Comparison of ENCODE assay signal across 13 mouse cellular contexts in genomic region chr11:120719841-120720376, GRCm38 (mm10). TPM values are rescaled to one million over a fixed set of nuclear protein-coding genes. Genes with fewer than 3 reads are reported as not detected.
DNase-seq lines count a peak whose midpoint lies in the region; ATAC-seq lines count a peak whose summit lies in the region.
"Had no signal": no experiment of that assay in that cellular context is flagged by ENCODE, and none has a peak within 500 bp of the region (broad histone marks: within the 10 kb centered on the region; RNA-seq: fewer than 3 reads in every experiment).

No protein-coding gene starts in this region.

- 87% methylated on average over 13 of the region's 13 CpGs for WGBS in hindbrain, embryonic 10.5 days
- 86% methylated on average over 13 of the region's 13 CpGs for WGBS in hindbrain, embryonic 14.5 days
- 87% methylated on average over 13 of the region's 13 CpGs for WGBS in midbrain, embryonic 13.5 days
- 89% methylated on average over 13 of the region's 13 CpGs for WGBS in midbrain, embryonic 11.5 days
- 89% methylated on average over 13 of the region's 13 CpGs for WGBS in neural tube, embryonic 13.5 days

- DNase-seq in cerebellum, adult 9-11 months: peak; percentile 57
- DNase-seq in cerebellum, adult 11 months: no peak
- no peak for DNase-seq in hindbrain, embryonic 10.5 days (ENCODE audit: low spot score)
- DNase-seq in hindbrain, embryonic 14.5 days (ENCODE audit: low spot score): no peak
- no peak for DNase-seq in midbrain, embryonic 11.5 days (ENCODE audit: low spot score, missing footprints)
- no peak for DNase-seq in thymus, postnatal 0 days (ENCODE audit: low spot score)

- H3K4me1 ChIP-seq in hindbrain, embryonic 10.5 days (replicated peaks): peaks cover 35% of the 10 kb centered on the region
- peaks cover 16% of the 10 kb centered on the region for H3K4me1 ChIP-seq in hindbrain, embryonic 14.5 days (replicated peaks; ENCODE audit: control insufficient read depth, insufficient read depth, low read length)
- peaks cover 28% of the 10 kb centered on the region for H3K4me1 ChIP-seq in midbrain, embryonic 13.5 days (replicated peaks)
- peaks cover 13% of the 10 kb centered on the region for H3K4me1 ChIP-seq in midbrain, embryonic 11.5 days (ENCODE audit: control insufficient read depth, insufficient read depth, low read length)
- peaks cover 24% of the 10 kb centered on the region for H3K4me1 ChIP-seq in neural tube, embryonic 13.5 days (replicated peaks)

- no peak overlapping the region for H3K9ac ChIP-seq in hindbrain, embryonic 14.5 days
- H3K9ac ChIP-seq in midbrain, embryonic 13.5 days (replicated peaks): 0 out of 2 replicates have a peak overlapping the region, but pooled peaks have one; percentile 10
- no peak overlapping the region for H3K9ac ChIP-seq in midbrain, embryonic 11.5 days (ENCODE audit: low read length)
- H3K9ac ChIP-seq in neural tube, embryonic 13.5 days: 0 out of 2 replicates have a peak overlapping the region, but pooled peaks have one; percentile 5
- H3K9ac ChIP-seq: liver, embryonic 14.5 days had no signal

- H3K9me3 ChIP-seq in hindbrain, embryonic 10.5 days: no peaks in the 10 kb centered on the region
- H3K9me3 ChIP-seq in hindbrain, embryonic 14.5 days (ENCODE audit: control insufficient read depth, low read length): no peaks in the 10 kb centered on the region
- no peaks in the 10 kb centered on the region for H3K9me3 ChIP-seq in midbrain, embryonic 13.5 days
- H3K9me3 ChIP-seq in midbrain, embryonic 11.5 days (ENCODE audit: control insufficient read depth, low read length): no peaks in the 10 kb centered on the region
- no peaks in the 10 kb centered on the region for H3K9me3 ChIP-seq in neural tube, embryonic 13.5 days
- H3K9me3 ChIP-seq: G1E; heart, embryonic 12.5 days had no signal

- H3K4me2 ChIP-seq in hindbrain, embryonic 14.5 days (replicated peaks): no peak overlapping the region
- no peak overlapping the region for H3K4me2 ChIP-seq in midbrain, embryonic 13.5 days (replicated peaks)
- no peak overlapping the region for H3K4me2 ChIP-seq in midbrain, embryonic 11.5 days
- H3K4me2 ChIP-seq in neural tube, embryonic 13.5 days: 0 out of 2 replicates have a peak overlapping the region, but pooled peaks have one; percentile 96

- peaks cover 59% of the 10 kb centered on the region for H3K36me3 ChIP-seq in hindbrain, embryonic 10.5 days
- peaks cover 35% of the 10 kb centered on the region for H3K36me3 ChIP-seq in hindbrain, embryonic 14.5 days (replicated peaks; ENCODE audit: control insufficient read depth, insufficient read depth)
- peaks cover 40% of the 10 kb centered on the region for H3K36me3 ChIP-seq in midbrain, embryonic 13.5 days
- H3K36me3 ChIP-seq in midbrain, embryonic 11.5 days (ENCODE audit: control insufficient read depth, insufficient read depth, low read length): peaks cover 17% of the 10 kb centered on the region
- peaks cover 59% of the 10 kb centered on the region for H3K36me3 ChIP-seq in neural tube, embryonic 13.5 days

- no peak overlapping the region for H3K27ac ChIP-seq in hindbrain, embryonic 10.5 days
- H3K27ac ChIP-seq in hindbrain, embryonic 14.5 days: no peak overlapping the region
- H3K27ac ChIP-seq in midbrain, embryonic 13.5 days: no peak overlapping the region
- no peak overlapping the region for H3K27ac ChIP-seq in midbrain, embryonic 11.5 days (ENCODE audit: low read depth, low read length)
- no peak overlapping the region for H3K27ac ChIP-seq in neural tube, embryonic 13.5 days (replicated peaks)
- H3K27ac ChIP-seq: layer of hippocampus, adult 2 months; liver, embryonic 14.5 days had no signal

- ATAC-seq in hindbrain, embryonic 14.5 days (ENCODE audit: low FRiP score): no peak
- ATAC-seq in midbrain, embryonic 13.5 days: no peak
- ATAC-seq in midbrain, embryonic 11.5 days (ENCODE audit: low FRiP score): no peak
- ATAC-seq in neural tube, embryonic 13.5 days (ENCODE audit: low read depth): no peak

- 0 out of 2 replicates have a peak overlapping the region, but pooled peaks have one; percentile 73 for H3K4me3 ChIP-seq in hindbrain, embryonic 10.5 days
- H3K4me3 ChIP-seq in hindbrain, embryonic 14.5 days (replicated peaks; ENCODE audit: low read length): no peak overlapping the region
- no peak overlapping the region for H3K4me3 ChIP-seq in midbrain, embryonic 13.5 days (replicated peaks)
- no peak overlapping the region for H3K4me3 ChIP-seq in midbrain, embryonic 11.5 days (ENCODE audit: low read depth, low read length)
- H3K4me3 ChIP-seq in neural tube, embryonic 13.5 days: no peak overlapping the region; the same call in 1 of the 2 replicates

- peaks cover 33% of the 10 kb centered on the region for H3K27me3 ChIP-seq in hindbrain, embryonic 10.5 days (ENCODE audit: insufficient read depth, poor library complexity, severe bottlenecking)
- H3K27me3 ChIP-seq in hindbrain, embryonic 14.5 days (ENCODE audit: control insufficient read depth, insufficient read depth, low read length): no peaks in the 10 kb centered on the region
- peaks cover 12% of the 10 kb centered on the region; the same call in 1 of the 2 replicates for H3K27me3 ChIP-seq in midbrain, embryonic 13.5 days
- H3K27me3 ChIP-seq in midbrain, embryonic 11.5 days (ENCODE audit: control insufficient read depth, insufficient read depth, low read length): peaks cover 16% of the 10 kb centered on the region; the same call in 1 of the 2 replicates
- peaks cover 8% of the 10 kb centered on the region for H3K27me3 ChIP-seq in neural tube, embryonic 13.5 days

RNA-seq across cellular contexts. Expression of gene Rac3, which starts 1.4 kb away (rescaled TPM):
- 31.0 and 58.2 TPM in 2 replicates for polyA plus RNA-seq in hindbrain, embryonic 10.5 days (2016; fragmentation: Nextera tagmentation; extraction: Ambion mirVana)
- 124 and 134 TPM in 2 replicates for polyA plus RNA-seq in hindbrain, embryonic 14.5 days (2014; fragmentation: Nextera tagmentation; extraction: Ambion mirVana)
- 206 and 218 TPM in 2 replicates for polyA plus RNA-seq in midbrain, embryonic 13.5 days (2015; fragmentation: Nextera tagmentation; extraction: Ambion mirVana)
- 9.9 and 12.3 TPM in 2 replicates for polyA plus RNA-seq in midbrain, embryonic 11.5 days (2014; fragmentation: Nextera tagmentation; extraction: Ambion mirVana)
- polyA plus RNA-seq in neural tube, embryonic 13.5 days (2015; fragmentation: Nextera tagmentation; extraction: Ambion mirVana): 235 and 267 TPM in 2 replicates
- polyA plus RNA-seq in thymus, postnatal 0 days (2015; fragmentation: Nextera tagmentation; extraction: Ambion mirVana): 16.6 and 17.4 TPM in 2 replicates
- polyA plus RNA-seq: activated CD4-positive, CD25-positive, alpha-beta regulatory T cell, adult 4 months had no signal

RNA-seq across cellular contexts. Expression of gene Lrrc45, which starts 6.2 kb away (rescaled TPM):
- 55.8 and 57.7 TPM in 2 replicates for polyA plus RNA-seq in hindbrain, embryonic 10.5 days (2016; fragmentation: Nextera tagmentation; extraction: Ambion mirVana)
- 52.7 and 56.5 TPM in 2 replicates for polyA plus RNA-seq in hindbrain, embryonic 14.5 days (2014; fragmentation: Nextera tagmentation; extraction: Ambion mirVana)
- polyA plus RNA-seq in midbrain, embryonic 13.5 days (2015; fragmentation: Nextera tagmentation; extraction: Ambion mirVana): 60.6 and 71.8 TPM in 2 replicates
- 30.9 TPM in 2 replicates for polyA plus RNA-seq in midbrain, embryonic 11.5 days (2014; fragmentation: Nextera tagmentation; extraction: Ambion mirVana)
- 64.4 and 66.0 TPM in 2 replicates for polyA plus RNA-seq in neural tube, embryonic 13.5 days (2015; fragmentation: Nextera tagmentation; extraction: Ambion mirVana)
- 32.6 and 33.5 TPM in 2 replicates for polyA plus RNA-seq in thymus, postnatal 0 days (2015; fragmentation: Nextera tagmentation; extraction: Ambion mirVana)

RNA-seq across cellular contexts. Expression of gene Cenpx, which starts 6.4 kb away (rescaled TPM):
- 129 and 137 TPM in 2 replicates for polyA plus RNA-seq in hindbrain, embryonic 10.5 days (2016; fragmentation: Nextera tagmentation; extraction: Ambion mirVana)
- polyA plus RNA-seq in hindbrain, embryonic 14.5 days (2014; fragmentation: Nextera tagmentation; extraction: Ambion mirVana): 95.7 and 106 TPM in 2 replicates
- polyA plus RNA-seq in midbrain, embryonic 13.5 days (2015; fragmentation: Nextera tagmentation; extraction: Ambion mirVana): 99.9 and 112 TPM in 2 replicates
- polyA plus RNA-seq in midbrain, embryonic 11.5 days (2014; fragmentation: Nextera tagmentation; extraction: Ambion mirVana): 119 and 131 TPM in 2 replicates
- 91.2 and 101 TPM in 2 replicates for polyA plus RNA-seq in neural tube, embryonic 13.5 days (2015; fragmentation: Nextera tagmentation; extraction: Ambion mirVana)
- polyA plus RNA-seq in thymus, postnatal 0 days (2015; fragmentation: Nextera tagmentation; extraction: Ambion mirVana): 191 and 212 TPM in 2 replicates

RNA-seq across cellular contexts. Expression of gene Dcxr, which starts 7.2 kb away (rescaled TPM):
- polyA plus RNA-seq in hindbrain, embryonic 10.5 days (2016; fragmentation: Nextera tagmentation; extraction: Ambion mirVana): 17.9 and 19.8 TPM in 2 replicates
- polyA plus RNA-seq in hindbrain, embryonic 14.5 days (2014; fragmentation: Nextera tagmentation; extraction: Ambion mirVana): 9.0 and 13.7 TPM in 2 replicates
- 6.5 and 7.3 TPM in 2 replicates for polyA plus RNA-seq in midbrain, embryonic 13.5 days (2015; fragmentation: Nextera tagmentation; extraction: Ambion mirVana)
- 10.6 and 12.4 TPM in 2 replicates for polyA plus RNA-seq in midbrain, embryonic 11.5 days (2014; fragmentation: Nextera tagmentation; extraction: Ambion mirVana)
- 10.6 and 13.0 TPM in 2 replicates for polyA plus RNA-seq in neural tube, embryonic 13.5 days (2015; fragmentation: Nextera tagmentation; extraction: Ambion mirVana)
- polyA plus RNA-seq in thymus, postnatal 0 days (2015; fragmentation: Nextera tagmentation; extraction: Ambion mirVana): 78.7 and 80.4 TPM in 2 replicates

RNA-seq across cellular contexts. Expression of gene Cbr2, which starts 12.0 kb away (rescaled TPM):
- polyA plus RNA-seq in hindbrain, embryonic 10.5 days (2016; fragmentation: Nextera tagmentation; extraction: Ambion mirVana): 1.6 and 2.1 TPM in 2 replicates
- 0.64 and 0.90 TPM in 2 replicates for polyA plus RNA-seq in hindbrain, embryonic 14.5 days (2014; fragmentation: Nextera tagmentation; extraction: Ambion mirVana)
- polyA plus RNA-seq in midbrain, embryonic 13.5 days (2015; fragmentation: Nextera tagmentation; extraction: Ambion mirVana): 0.32 and 0.38 TPM in 2 replicates
- polyA plus RNA-seq in midbrain, embryonic 11.5 days (2014; fragmentation: Nextera tagmentation; extraction: Ambion mirVana): 1.00 and 1.1 TPM in 2 replicates
- polyA plus RNA-seq in neural tube, embryonic 13.5 days (2015; fragmentation: Nextera tagmentation; extraction: Ambion mirVana): 0.99 and 1.2 TPM in 2 replicates
- polyA plus RNA-seq in thymus, postnatal 0 days (2015; fragmentation: Nextera tagmentation; extraction: Ambion mirVana): 179 and 229 TPM in 2 replicates
- polyA plus RNA-seq: activated CD4-positive, CD25-positive, alpha-beta regulatory T cell, adult 4 months; G1E had no signal

Comparison
In these comparisons a context has a peak if more than half of its experiments do, and no peak if none do; other contexts are left out.
1. H3K9ac ChIP-seq: peak in midbrain, embryonic 13.5 days (single experiment) and neural tube, embryonic 13.5 days (single experiment); none in hindbrain, embryonic 14.5 days (single experiment) and midbrain, embryonic 11.5 days (single experiment).